Mouse (Mus musculus) lung, adult 18-20 months (tissue): ENCODE results near the gene Gm1527.
"Not testable (repeated sequence)": the region's sequence is repeated elsewhere in the genome, so short reads cannot be mapped to it uniquely, and the experiment has no call there.

Experiments used
- DNase-seq, 2 experiments: peaks; one replicate each; pipeline ENCODE4 v3.0.0; 2022; ENCODE audit warnings: mixed read lengths in 2 of 2

The Gm1527 gene

GRCm38 (mm10) chr3:28892317-28892716 is at the start of gene Gm1527:
Gene Gm1527 (plus strand): TSS chr3:28892617.
- DNase-seq: no peak

GRCm38 (mm10) chr3:28843231-28843630 is 49.2 kb upstream of the Gm1527 start:
- no peak for DNase-seq

GRCm38 (mm10) chr3:28847115-28847514 is 45.3 kb upstream of the Gm1527 start:
- DNase-seq: no peak

GRCm38 (mm10) chr3:28852174-28852573 is 40.2 kb upstream of the Gm1527 start:
- DNase-seq: not testable (repeated sequence)

GRCm38 (mm10) chr3:28859630-28860392 is 32.6 kb upstream of the Gm1527 start:
- not testable (repeated sequence) for DNase-seq

- not testable (repeated sequence) for DNase-seq
These were observed 4.5 kb downstream of the Gm1527 start for GRCm38 (mm10) chr3:28896966-28897365.

- DNase-seq: no peak
These were observed 73.5 kb downstream of the Gm1527 start for GRCm38 (mm10) chr3:28965931-28966330.

GRCm38 (mm10) chr3:28968851-28969250 is 76.4 kb downstream of the Gm1527 start:
- peak; percentile 6 to 14 for DNase-seq
